Mouse (Mus musculus) retina, adult 2 months (tissue): ENCODE data around the gene Arxes2.
"Not testable (repeated sequence)": the region's sequence is repeated elsewhere in the genome, so short reads cannot be mapped to it uniquely, and the experiment has no call there.

Source experiments
- DNase-seq: peaks from one replicate; pipeline ENCODE4 v3.0.0-alpha.2; 2012; ENCODE audit warnings: low read depth, low spot score

Arxes2 gene

DNA sequence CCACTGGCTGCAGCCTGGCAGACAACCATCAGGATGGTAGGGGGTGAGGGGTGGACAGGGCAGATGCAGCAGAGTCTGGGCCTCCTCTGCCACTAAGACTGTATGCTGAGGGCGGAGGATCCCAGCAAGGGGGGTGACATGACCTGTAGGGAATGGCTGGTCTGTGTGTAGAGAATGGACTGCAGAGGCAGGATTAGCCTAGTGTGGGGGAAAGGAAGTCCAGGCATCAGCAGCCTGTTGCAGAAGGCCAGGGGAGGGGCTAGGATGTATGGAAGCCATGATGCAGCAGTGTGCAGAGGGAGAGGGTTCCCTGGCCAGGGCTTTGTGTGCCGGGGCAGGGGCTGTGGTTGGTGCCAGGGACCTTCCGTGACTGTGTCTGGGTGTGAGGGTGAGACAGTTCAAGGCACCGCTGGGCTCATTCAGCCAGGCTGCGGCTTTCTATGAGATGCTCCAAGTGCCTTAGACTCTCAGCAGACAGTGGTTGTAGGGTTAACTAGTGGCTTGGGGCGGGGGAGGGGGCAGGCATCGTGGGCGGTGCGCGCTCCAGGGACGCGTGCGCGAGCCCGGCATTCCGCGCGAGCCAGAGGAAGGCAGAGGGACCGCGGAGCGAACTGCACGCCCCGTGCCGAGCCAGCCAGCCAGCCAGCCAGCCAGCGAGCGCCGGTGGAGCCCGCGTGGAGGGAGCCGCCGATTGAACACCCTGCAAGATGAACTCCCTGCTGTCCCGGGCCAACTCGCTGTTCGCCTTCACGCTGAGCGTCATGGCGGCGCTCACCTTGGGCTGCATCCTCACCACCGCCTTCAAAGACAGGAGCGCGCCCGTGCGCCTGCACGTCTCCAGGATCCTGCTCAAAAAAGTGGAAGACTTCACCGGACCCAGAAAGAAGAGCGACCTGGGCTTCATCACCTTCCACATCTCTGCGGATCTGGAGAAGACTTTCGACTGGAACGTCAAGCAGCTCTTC lies 39.5 kb downstream of the Arxes2 start, which contains the start of gene Arxes1:
Gene Arxes1 (plus strand): TSS at position 569 of the 965 bp plus-strand sequence.
- not testable (repeated sequence) for DNase-seq

DNA sequence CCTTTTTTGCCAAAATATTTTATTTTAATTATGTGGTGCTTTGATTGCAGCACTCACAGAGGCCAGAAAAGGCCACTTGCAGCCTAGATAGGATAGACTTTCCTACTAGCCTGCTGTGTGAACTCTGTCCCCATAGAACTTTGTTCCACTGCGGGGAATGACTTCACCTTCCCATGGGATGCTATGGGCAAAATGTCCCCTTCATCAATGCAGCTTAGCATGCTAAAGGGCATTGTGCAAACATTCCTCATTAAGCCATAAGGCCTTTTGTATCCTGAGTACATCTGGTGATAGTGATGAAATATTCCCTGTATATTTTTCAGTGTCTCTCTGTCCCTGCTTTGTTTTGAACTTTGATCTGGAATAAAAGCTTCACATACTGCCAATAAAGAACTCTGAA lies 50.1 kb downstream of the Arxes2 start:
- no peak for DNase-seq
